Mouse (Mus musculus): ENCODE measurements around the gene Cacna1d. TPM values are rescaled to one million over a fixed set of nuclear protein-coding genes. Genes with fewer than 3 reads are reported as not detected.
A peak's percentile ranks its signal among the peaks of the same experiment; 100 is the strongest.

The Cacna1d gene
- polyA plus RNA-seq, 1 experiment from 2014 or later: 1.2 TPM

DNA sequence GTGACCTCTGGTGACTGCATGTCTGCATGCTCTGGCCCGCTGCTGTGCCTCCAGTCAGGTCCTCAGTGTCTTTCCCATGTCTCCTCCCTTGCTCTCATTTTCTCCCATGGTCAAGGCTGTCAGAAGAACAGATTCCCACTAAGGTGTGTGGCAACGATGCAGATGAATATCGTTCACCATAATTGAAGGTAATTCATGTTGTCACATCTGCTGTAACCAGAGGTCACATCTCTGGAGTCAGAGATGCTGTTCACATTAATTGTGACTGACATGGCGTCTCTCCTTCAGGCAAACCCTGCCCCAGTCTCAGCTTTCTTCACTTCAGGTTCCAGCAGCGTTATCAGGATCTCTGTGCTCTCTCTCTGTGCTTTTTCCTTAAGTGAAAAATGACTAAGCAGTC is 252.4 kb downstream of the Cacna1d start:
- Histone ChIP-seq H3K27ac (no peak overlapping the region), H3K4me3 (no peak overlapping the region), H3K36me3 (no peaks in the 10 kb centered on the region), H3K27me3 (ENCODE audit: low read depth, poor library complexity, severe bottlenecking) (no peaks in the 10 kb centered on the region), H3K4me1 (no peaks in the 10 kb centered on the region), H3K9me3 (replicated peaks) (no peaks in the 10 kb centered on the region)
- WGBS: 82% methylated on average over 5 of the region's 5 CpGs
- no peak for DNase-seq (ENCODE audit: low spot score)

DNA sequence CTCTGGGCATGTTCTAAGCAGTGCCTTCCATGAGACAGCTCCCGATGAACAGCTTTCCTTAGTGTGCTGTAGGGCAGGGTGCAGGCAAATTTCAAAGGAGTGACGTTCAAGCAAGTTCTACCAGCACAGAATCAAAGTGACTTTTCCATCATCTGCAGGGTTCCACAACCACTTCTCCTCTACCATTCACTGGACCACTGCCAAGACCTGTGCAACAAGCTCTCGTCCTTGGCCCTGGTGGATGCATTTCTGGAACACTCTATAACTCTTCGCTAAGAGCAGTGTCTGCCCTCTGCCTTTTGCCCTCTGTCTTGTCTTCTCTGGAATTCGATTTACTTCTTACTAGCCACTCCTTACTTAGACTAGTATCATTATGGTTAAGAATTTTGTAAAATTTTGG is 266.1 kb downstream of the Cacna1d start:
- H3K9me3 ChIP-seq (replicated peaks): no peaks in the 10 kb centered on the region
- WGBS: 87% methylated on average over 5 of the region's 5 CpGs
- peaks cover 2% of the 10 kb centered on the region; the same call in 1 of the 2 replicates for H3K4me1 ChIP-seq
- DNase-seq (ENCODE audit: low spot score): no peak
- H3K36me3 ChIP-seq: no peaks in the 10 kb centered on the region
- no peak overlapping the region for H3K4me3 ChIP-seq
- no peak overlapping the region for H3K27ac ChIP-seq
- no peaks in the 10 kb centered on the region for H3K27me3 ChIP-seq (ENCODE audit: low read depth, poor library complexity, severe bottlenecking)

DNA sequence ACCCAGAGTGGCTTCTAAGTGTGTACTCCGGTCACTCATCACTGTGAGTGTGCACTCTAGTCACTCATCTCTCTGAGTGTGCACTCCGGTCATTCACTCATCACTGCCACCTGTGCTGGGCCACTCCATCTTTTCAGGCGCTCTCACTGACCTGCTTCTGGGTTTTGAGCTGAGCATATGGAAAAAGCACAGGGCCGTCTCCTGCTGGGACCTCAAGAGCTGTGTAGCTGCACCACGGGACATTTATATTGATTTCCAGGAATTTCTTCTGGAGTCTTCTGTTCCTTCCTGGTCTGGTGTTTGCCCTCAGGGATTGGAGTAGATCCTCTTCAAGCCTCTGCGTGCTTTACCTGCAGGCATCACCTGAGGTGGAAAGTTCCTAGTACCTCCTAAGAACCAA is 269.2 kb downstream of the Cacna1d start:
- peaks cover 13% of the 10 kb centered on the region for H3K4me1 ChIP-seq
- H3K27ac ChIP-seq: no peak overlapping the region
- 90% methylated on average over 6 of the region's 6 CpGs for WGBS
- H3K36me3 ChIP-seq: no peaks in the 10 kb centered on the region
- H3K27me3 ChIP-seq (ENCODE audit: low read depth, poor library complexity, severe bottlenecking): no peaks in the 10 kb centered on the region
- H3K9me3 ChIP-seq (replicated peaks): no peaks in the 10 kb centered on the region
- no peak overlapping the region for H3K4me3 ChIP-seq
- DNase-seq (ENCODE audit: low spot score): no peak

DNA sequence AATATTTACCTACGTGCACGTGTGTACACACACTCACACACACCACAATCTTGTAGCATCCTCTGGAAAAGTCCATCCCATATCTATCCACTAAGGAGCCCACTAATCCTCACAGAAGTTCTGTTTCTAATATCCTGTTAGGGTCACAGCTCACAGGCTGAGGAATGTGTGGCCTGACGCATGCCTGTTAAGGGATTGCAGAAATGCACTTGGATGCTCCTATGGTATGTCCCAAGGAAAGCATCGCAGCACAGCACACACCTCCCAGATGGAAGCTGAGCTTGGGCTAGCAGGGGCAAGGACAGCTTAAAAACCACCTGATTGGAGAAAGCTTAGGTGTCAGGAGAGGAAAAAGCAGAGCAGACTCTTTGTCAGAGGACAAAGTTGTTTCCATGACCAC is 271.4 kb downstream of the Cacna1d start:
- WGBS: 60% methylated on average over 4 of the region's 4 CpGs
- Histone ChIP-seq H3K9me3 (replicated peaks) (no peaks in the 10 kb centered on the region), H3K27me3 (ENCODE audit: low read depth, poor library complexity, severe bottlenecking) (no peaks in the 10 kb centered on the region), H3K27ac (no peak overlapping the region), H3K4me1 (peaks cover 13% of the 10 kb centered on the region), H3K36me3 (no peaks in the 10 kb centered on the region), H3K4me3 (no peak overlapping the region)
- no peak for DNase-seq (ENCODE audit: low spot score)

DNA sequence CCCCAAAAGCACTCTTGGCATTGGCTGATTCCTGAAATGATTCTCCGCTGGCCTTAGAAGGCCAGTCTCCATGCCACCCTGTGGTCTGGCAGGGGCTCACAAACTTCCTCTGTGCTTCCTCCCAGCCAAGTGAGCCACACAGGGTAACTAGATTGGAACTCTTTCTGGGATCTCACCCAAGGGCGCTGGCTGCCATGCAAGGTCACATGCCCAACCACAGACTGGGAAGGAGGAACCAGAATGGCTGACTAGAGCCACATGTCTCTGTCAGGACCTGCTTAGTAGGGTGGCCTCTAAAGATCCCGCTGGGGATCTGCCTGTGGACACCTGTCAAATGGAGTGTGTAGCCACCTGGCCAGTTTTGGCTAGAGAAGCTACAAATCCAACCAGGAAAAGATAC is 273.1 kb downstream of the Cacna1d start:
- Histone ChIP-seq H3K4me3 (no peak overlapping the region), H3K36me3 (no peaks in the 10 kb centered on the region), H3K4me1 (peaks cover 13% of the 10 kb centered on the region), H3K27me3 (ENCODE audit: low read depth, poor library complexity, severe bottlenecking) (no peaks in the 10 kb centered on the region), H3K27ac (no peak overlapping the region), H3K9me3 (replicated peaks) (no peaks in the 10 kb centered on the region)
- WGBS: 95% methylated on average over 3 of the region's 3 CpGs
- DNase-seq (ENCODE audit: low spot score): no peak

DNA sequence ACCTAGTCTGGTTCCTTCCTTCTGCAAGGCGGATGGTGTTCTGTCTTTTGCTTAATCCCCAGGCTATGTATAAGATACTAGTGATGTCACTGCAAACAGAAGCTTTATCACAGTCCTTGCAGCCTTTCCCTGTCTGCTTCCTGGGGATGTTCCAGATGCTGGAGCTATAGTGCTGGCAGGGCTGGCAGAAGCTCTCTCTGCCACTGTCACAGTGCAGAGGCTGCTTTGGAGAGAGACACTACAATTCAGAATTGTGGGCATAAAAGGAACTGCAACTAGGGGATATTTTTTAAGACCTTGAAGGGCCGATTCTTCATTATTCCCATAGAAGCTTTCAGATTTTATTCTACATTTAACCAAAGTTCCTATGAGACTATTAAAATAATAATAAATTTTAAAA is 274.1 kb downstream of the Cacna1d start:
- no peaks in the 10 kb centered on the region for H3K36me3 ChIP-seq
- H3K9me3 ChIP-seq (replicated peaks): no peaks in the 10 kb centered on the region
- H3K27me3 ChIP-seq (ENCODE audit: low read depth, poor library complexity, severe bottlenecking): no peaks in the 10 kb centered on the region
- no peak overlapping the region for H3K4me3 ChIP-seq
- no peak for DNase-seq (ENCODE audit: low spot score)
- 88% methylated on average over 2 of the region's 2 CpGs for WGBS
- peaks cover 13% of the 10 kb centered on the region for H3K4me1 ChIP-seq
- no peak overlapping the region for H3K27ac ChIP-seq

DNA sequence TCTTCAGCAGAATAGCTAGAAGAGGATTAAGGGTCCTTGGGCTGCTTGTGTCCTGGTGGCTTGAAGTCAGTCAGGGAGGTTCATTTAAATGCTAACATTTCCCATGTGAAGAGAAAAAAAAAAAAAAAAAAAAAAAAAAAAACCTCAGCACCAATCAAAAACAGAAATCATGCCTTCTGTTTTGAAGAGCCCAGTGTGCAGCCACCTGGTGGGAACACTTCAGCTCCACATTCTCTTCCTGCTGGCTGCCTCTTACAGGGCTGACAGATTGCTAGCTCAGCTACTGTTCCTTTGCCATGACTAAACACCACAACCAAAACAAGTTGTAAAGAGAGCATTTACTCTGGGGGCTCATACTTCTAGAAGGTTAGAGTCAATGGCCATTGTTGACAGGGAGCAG is 283.1 kb downstream of the Cacna1d start:
- Histone ChIP-seq H3K27me3 (ENCODE audit: low read depth, poor library complexity, severe bottlenecking) (no peaks in the 10 kb centered on the region), H3K27ac (no peak overlapping the region), H3K4me1 (no peaks in the 10 kb centered on the region), H3K9me3 (replicated peaks) (no peaks in the 10 kb centered on the region), H3K36me3 (no peaks in the 10 kb centered on the region), H3K4me3 (no peak overlapping the region)
- no peak for DNase-seq (ENCODE audit: low spot score)

DNA sequence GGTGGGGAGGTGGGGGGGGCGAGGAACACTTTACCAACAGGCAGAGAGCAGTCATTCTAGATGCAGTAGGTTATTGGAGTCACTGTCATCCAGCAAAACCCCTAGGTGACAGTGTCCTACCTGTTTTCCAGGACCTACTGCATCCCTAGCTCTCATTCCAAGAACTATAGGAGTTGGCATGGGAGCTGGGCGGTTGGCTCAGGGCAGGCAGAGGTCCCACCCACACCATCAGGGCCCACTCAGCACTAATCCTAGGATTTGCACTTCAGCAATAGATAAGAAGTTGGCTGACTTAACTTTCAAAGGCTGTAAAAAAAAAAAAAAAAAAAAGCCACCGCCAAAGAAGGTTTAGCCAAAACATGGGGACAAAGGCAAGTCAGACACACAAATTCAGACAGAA is 285.4 kb downstream of the Cacna1d start:
- H3K27me3 ChIP-seq (ENCODE audit: low read depth, poor library complexity, severe bottlenecking): no peaks in the 10 kb centered on the region
- 59% methylated on average over 3 of the region's 3 CpGs for WGBS
- no peak for DNase-seq (ENCODE audit: low spot score)

DNA sequence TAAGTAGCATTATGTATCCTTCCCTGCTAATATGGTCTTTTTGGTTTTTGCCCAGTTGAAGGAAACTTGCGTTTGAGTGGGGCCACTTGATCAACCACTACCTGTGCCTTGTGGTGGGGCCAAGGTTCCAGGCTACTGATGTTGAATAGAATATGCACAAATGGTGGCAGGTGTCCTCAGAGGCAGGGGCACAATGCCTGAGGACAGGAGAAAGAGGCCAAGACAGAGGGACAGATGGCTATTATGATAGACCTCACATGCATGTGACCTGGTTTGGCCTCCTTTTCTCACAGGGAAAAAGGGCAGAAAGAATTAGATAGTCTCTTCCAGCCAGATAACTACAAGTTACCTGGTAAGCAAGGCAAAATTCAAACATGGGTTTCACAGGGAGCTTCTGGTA is 286.7 kb downstream of the Cacna1d start:
- no peak overlapping the region for H3K27ac ChIP-seq
- H3K36me3 ChIP-seq: no peaks in the 10 kb centered on the region
- H3K4me1 ChIP-seq: no peaks in the 10 kb centered on the region
- no peak for DNase-seq (ENCODE audit: low spot score)
- H3K27me3 ChIP-seq (ENCODE audit: low read depth, poor library complexity, severe bottlenecking): no peaks in the 10 kb centered on the region
- H3K4me3 ChIP-seq: no peak overlapping the region
- H3K9me3 ChIP-seq (replicated peaks): no peaks in the 10 kb centered on the region
- WGBS: 98% methylated on average over 1 of the region's 1 CpGs

More for the DNA sequence above, 285.4 kb downstream of the Cacna1d start:
- no peak overlapping the region for H3K27ac ChIP-seq
- no peak overlapping the region for H3K4me3 ChIP-seq
- no peaks in the 10 kb centered on the region for H3K4me1 ChIP-seq
- H3K36me3 ChIP-seq: no peaks in the 10 kb centered on the region
- no peaks in the 10 kb centered on the region for H3K9me3 ChIP-seq (replicated peaks)

DNA sequence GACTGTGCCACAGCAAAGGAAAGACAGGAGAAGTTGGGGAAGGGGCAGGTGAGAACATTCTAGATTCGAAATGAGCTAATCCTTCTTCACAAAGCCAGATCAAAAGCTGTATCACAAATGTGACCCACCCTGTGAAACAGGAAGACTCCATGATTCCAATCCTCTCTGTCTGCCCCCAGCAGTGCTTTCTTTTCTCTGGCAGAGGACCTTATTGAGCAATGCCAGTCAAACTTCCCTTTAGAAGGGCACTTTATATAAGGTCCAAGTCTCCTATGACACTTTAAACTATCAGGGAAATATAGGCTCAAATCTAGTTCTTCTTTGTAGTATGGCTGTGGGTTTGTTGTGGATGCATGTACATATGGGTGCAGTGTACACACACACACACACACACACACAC is 290.9 kb downstream of the Cacna1d start:
- Histone ChIP-seq H3K4me3 (no peak overlapping the region), H3K27ac (no peak overlapping the region), H3K9me3 (replicated peaks) (no peaks in the 10 kb centered on the region), H3K4me1 (peaks cover 3% of the 10 kb centered on the region), H3K36me3 (no peaks in the 10 kb centered on the region), H3K27me3 (ENCODE audit: low read depth, poor library complexity, severe bottlenecking) (no peaks in the 10 kb centered on the region)
- DNase-seq (ENCODE audit: low spot score): no peak
- WGBS: 84% methylated on average over 1 of the region's 1 CpGs

DNA sequence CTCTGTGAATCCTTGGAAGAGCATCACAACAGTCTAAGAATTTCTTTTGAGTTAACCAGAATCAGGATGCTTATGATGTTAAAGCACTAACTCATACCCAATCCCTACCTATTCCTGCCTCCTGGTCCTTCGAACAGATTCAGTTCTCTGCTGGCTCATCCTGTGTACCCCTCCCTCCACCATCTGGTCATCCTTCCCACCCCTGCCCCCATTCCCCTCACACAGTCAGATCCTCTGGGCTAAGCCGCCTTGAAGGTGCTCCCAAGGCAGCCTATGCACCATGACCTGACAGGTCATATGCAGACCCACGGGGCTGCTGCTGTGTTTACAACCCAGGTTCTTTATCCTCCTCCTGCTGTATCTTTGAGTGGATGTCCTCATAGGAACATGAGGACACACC is 292.4 kb downstream of the Cacna1d start:
- Histone ChIP-seq H3K4me3 (no peak overlapping the region), H3K27me3 (ENCODE audit: low read depth, poor library complexity, severe bottlenecking) (no peaks in the 10 kb centered on the region), H3K9me3 (replicated peaks) (no peaks in the 10 kb centered on the region), H3K4me1 (peaks cover 3% of the 10 kb centered on the region), H3K27ac (no peak overlapping the region), H3K36me3 (no peaks in the 10 kb centered on the region)
- 77% methylated on average over 3 of the region's 3 CpGs for WGBS
- DNase-seq (ENCODE audit: low spot score): peak; percentile 19

DNA sequence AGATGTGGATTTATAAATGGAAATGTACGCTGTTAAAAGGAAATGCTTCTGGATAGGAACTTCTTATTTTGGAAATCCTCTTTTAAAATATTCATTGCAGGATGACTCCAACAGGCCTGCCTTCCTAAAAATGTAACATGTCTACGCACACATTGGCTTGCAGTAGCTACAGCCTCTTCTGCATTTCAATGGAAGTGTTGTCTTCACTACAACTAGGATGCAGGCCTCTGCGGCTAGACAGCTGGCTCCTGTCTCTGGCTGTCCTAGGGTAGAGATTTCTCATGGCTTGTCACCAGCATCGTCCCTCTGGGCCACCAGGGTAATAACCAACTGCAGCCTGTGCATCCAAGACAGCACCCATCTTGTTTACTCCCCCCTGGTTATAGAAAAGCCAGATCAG is 293.1 kb downstream of the Cacna1d start:
- Histone ChIP-seq H3K27ac (no peak overlapping the region), H3K4me3 (no peak overlapping the region), H3K9me3 (replicated peaks) (no peaks in the 10 kb centered on the region), H3K4me1 (peaks cover 3% of the 10 kb centered on the region), H3K36me3 (no peaks in the 10 kb centered on the region), H3K27me3 (ENCODE audit: low read depth, poor library complexity, severe bottlenecking) (no peaks in the 10 kb centered on the region)
- DNase-seq (ENCODE audit: low spot score): peak; percentile 13
- 87% methylated on average over 4 of the region's 4 CpGs for WGBS

DNA sequence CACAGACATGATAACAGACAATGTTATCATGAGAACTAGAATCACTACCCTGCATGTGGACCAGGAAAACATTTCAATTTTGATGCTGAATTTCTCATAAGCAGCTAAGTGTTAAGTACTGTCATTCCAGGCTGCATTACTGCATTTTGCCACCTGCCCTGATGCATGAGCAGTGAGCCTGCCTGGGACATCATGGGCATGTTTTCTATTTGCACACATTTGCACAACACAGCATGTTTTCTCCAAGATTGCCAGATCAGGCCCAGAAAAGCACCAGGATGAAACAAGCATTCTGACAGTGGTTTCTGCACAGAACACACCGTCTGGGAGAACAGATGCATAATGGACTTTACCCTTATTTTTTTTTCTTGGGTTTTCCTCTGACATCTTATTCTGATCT is 294.3 kb downstream of the Cacna1d start:
- Histone ChIP-seq H3K4me1 (peaks cover 11% of the 10 kb centered on the region), H3K27me3 (ENCODE audit: low read depth, poor library complexity, severe bottlenecking) (no peaks in the 10 kb centered on the region), H3K27ac (no peak overlapping the region), H3K4me3 (no peak overlapping the region), H3K36me3 (no peaks in the 10 kb centered on the region), H3K9me3 (replicated peaks) (no peaks in the 10 kb centered on the region)
- 90% methylated on average over 1 of the region's 1 CpGs for WGBS
- DNase-seq (ENCODE audit: low spot score): peak; percentile 14

DNA sequence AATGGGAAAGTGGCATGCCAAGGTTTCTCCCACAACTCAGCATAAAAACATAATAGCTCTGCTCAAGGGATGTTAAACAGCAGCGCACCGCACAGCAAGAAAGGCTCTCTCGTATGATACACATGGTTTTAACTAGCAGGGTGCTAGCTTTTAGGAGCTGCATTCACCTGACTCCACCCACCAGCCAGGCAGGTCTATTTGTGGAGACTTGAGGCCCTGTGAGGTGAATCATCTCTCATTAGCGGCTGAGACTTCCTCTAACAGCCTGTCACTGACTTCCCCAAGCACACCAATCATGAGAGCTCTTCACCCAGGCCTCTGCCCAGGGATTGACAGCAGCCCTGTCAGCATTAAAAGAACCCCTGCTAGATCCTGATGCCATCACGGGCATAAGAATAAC is 295.0 kb downstream of the Cacna1d start:
- H3K27me3 ChIP-seq (ENCODE audit: low read depth, poor library complexity, severe bottlenecking): no peaks in the 10 kb centered on the region
- DNase-seq (ENCODE audit: low spot score): peak; percentile 26
- H3K4me3 ChIP-seq: no peak overlapping the region
- 48% methylated on average over 5 of the region's 5 CpGs for WGBS
- no peaks in the 10 kb centered on the region for H3K36me3 ChIP-seq
- no peaks in the 10 kb centered on the region for H3K9me3 ChIP-seq (replicated peaks)
- no peak overlapping the region for H3K27ac ChIP-seq
- H3K4me1 ChIP-seq: peaks cover 11% of the 10 kb centered on the region
